Mouse (Mus musculus): ENCODE data around the gene Psmd1. TPM values are rescaled to one million over a fixed set of nuclear protein-coding genes. Genes with fewer than 3 reads are reported as not detected.

The Psmd1 gene
- polyA plus RNA-seq, 1 experiment, result 83.4 TPM

- Histone ChIP-seq H3K4me3 (ENCODE audit: insufficient read depth, low read length) (no peak overlapping the region), H3K4me1 (ENCODE audit: control insufficient read depth, insufficient read depth, low read length) (no peaks in the 10 kb centered on the region), H3K27ac (ENCODE audit: insufficient read depth, low read depth, low read length) (no peak overlapping the region)
- TF ChIP-seq POLR2A (IDR thresholded peaks at IDR 0.05; ENCODE audit: borderline replicate concordance, low read depth, low read length) (no peak), CTCF (IDR thresholded peaks at IDR 0.05; ENCODE audit: low read depth, low read length) (no peak)
These were observed 71.1 kb downstream of the Psmd1 start for GRCm38 (mm10) chr1:86135315-86135714.

DNA sequence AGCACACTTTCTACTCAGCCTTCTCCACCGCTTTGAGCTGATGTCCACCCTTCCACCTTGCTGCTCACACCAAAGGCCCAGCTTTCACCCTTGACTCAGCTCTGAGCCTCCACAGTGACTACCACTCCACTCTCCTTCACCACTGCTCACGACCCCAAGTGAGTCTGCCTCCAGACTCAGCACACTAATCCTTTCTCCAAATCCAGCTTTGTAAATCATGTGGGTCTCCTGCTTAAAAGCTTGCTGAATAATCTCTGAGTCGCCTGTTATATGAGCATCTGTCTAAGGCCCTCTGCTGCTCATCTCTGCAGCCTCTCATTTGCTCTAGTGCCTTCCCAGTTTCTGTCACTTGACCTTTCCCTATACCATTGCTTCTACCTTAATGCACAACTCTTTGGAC is 76.9 kb downstream of the Psmd1 start:
- no peak overlapping the region for H3K4me3 ChIP-seq (ENCODE audit: insufficient read depth, low read length)
- peaks cover 22% of the 10 kb centered on the region for H3K4me1 ChIP-seq (ENCODE audit: control insufficient read depth, insufficient read depth, low read length)
- TF ChIP-seq POLR2A (IDR thresholded peaks at IDR 0.05; ENCODE audit: borderline replicate concordance, low read depth, low read length) (no peak), CTCF (IDR thresholded peaks at IDR 0.05; ENCODE audit: low read depth, low read length) (no peak)
- H3K27ac ChIP-seq (ENCODE audit: insufficient read depth, low read depth, low read length), result no peak overlapping the region

- H3K27ac ChIP-seq (ENCODE audit: insufficient read depth, low read depth, low read length), result no peak overlapping the region
- peaks cover 33% of the 10 kb centered on the region for H3K4me1 ChIP-seq (ENCODE audit: control insufficient read depth, insufficient read depth, low read length)
- no peak for TF ChIP-seq POLR2A (IDR thresholded peaks at IDR 0.05; ENCODE audit: borderline replicate concordance, low read depth, low read length)
- no peak overlapping the region for H3K4me3 ChIP-seq (ENCODE audit: insufficient read depth, low read length)
These were observed 79.0 kb downstream of the Psmd1 start for GRCm38 (mm10) chr1:86143165-86143564.

DNA sequence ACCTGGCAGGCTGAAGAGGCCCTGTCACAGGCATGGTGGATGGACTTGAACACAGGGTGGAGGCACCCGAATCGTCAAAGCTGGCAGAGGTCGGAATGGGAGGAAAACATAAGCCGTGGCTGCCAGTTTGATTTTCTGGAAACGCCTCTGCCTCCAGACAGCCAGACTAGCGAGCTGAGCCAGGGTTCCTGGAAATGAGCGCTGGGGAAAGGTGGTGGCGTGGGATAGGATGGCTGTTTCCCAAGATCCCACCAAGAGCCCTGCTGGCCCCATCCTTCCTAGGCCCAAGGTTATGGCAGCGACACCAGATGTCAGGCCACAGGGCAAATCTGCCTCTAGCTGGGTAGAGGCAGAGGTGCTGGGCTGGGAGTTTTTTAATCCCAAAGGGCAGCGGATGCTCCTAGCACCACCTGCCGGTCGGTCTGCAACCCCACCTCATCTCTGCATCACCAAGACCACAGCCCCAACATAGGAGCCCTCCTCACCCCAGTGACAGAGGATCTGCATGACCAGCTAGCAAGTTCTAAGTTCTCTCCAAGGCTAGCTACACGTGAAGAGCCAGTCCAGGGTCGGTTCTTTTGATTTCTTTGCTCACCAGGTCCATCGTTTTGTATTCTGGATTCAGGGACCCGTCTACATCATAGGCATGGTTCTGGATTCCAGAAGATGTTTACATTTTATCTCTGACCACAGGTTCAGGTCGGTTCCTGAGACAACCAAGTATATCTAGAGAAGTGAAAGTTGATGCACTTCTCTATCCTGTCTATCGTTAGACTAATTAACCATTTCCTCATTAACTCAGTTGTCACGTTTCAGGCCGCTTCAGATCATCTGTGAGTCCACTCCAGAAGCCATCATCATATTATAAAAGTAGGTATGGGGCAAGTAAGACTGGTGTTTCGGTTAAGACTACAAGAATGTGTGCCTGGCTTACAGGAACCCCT is 80.1 kb downstream of the Psmd1 start:
- no peak overlapping the region for H3K4me3 ChIP-seq (ENCODE audit: insufficient read depth, low read length)
- TF ChIP-seq CTCF (IDR thresholded peaks at IDR 0.05; ENCODE audit: low read depth, low read length) (no peak), POLR2A (IDR thresholded peaks at IDR 0.05; ENCODE audit: borderline replicate concordance, low read depth, low read length) (no peak)
- peaks cover 39% of the 10 kb centered on the region for H3K4me1 ChIP-seq (ENCODE audit: control insufficient read depth, insufficient read depth, low read length)
- no peak overlapping the region for H3K27ac ChIP-seq (ENCODE audit: insufficient read depth, low read depth, low read length)

- H3K27ac ChIP-seq (ENCODE audit: insufficient read depth, low read depth, low read length), result no peak overlapping the region
- TF ChIP-seq CTCF (IDR thresholded peaks at IDR 0.05; ENCODE audit: low read depth, low read length), result no peak
- H3K4me1 ChIP-seq (ENCODE audit: control insufficient read depth, insufficient read depth, low read length), result peaks cover 39% of the 10 kb centered on the region
- no peak overlapping the region for H3K4me3 ChIP-seq (ENCODE audit: insufficient read depth, low read length)
These were observed 82.1 kb downstream of the Psmd1 start for GRCm38 (mm10) chr1:86146293-86146692.

DNA sequence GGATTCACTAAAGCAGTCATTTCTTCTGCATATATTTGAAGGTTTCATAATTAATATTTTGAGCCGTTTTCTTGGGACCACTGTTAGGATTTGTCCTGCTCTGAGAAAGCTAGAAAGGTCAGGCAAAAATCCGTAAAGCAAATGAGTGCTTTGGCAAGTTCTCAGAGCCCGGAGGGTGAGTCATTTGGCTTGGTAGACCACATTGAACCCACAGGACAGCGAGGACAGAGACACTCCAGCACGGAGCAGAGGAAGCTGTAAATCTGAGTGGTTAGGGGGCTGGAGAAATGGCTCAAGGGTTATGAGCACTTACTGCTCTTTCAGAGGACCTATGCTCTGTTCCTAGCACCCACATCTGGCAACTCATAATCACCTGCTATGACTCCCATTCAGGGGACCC is 83.4 kb downstream of the Psmd1 start:
- Histone ChIP-seq H3K27ac (ENCODE audit: insufficient read depth, low read depth, low read length) (peak overlapping the region; percentile 8; the same call in 1 of the 2 replicates), H3K4me3 (ENCODE audit: insufficient read depth, low read length) (no peak overlapping the region), H3K4me1 (ENCODE audit: control insufficient read depth, insufficient read depth, low read length) (peaks cover 35% of the 10 kb centered on the region)
- TF ChIP-seq CTCF (IDR thresholded peaks at IDR 0.05; ENCODE audit: low read depth, low read length) (no peak), POLR2A (IDR thresholded peaks at IDR 0.05; ENCODE audit: borderline replicate concordance, low read depth, low read length) (no peak)

DNA sequence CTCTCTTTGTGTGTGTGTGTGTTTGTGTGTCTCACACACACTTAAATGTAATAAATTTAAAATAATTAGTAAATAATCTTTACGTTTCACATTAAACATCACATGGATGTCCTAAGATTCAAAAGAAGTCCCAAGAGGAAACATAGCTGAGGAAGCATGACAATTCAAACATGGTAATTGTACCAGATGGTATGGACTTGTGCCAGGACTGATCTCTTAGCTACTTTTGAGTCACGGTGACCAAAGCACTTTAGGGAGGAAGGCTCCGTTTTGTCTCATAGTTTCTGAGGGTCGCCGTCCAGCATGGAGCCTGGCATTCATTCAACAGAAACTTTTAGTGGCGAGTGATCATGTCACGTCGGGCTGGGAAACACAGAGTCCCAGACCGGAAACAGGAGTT is 84.0 kb downstream of the Psmd1 start:
- TF ChIP-seq POLR2A (IDR thresholded peaks at IDR 0.05; ENCODE audit: borderline replicate concordance, low read depth, low read length), result no peak
- no peak for TF ChIP-seq CTCF (IDR thresholded peaks at IDR 0.05; ENCODE audit: low read depth, low read length)
- H3K4me1 ChIP-seq (ENCODE audit: control insufficient read depth, insufficient read depth, low read length), result peaks cover 29% of the 10 kb centered on the region

DNA sequence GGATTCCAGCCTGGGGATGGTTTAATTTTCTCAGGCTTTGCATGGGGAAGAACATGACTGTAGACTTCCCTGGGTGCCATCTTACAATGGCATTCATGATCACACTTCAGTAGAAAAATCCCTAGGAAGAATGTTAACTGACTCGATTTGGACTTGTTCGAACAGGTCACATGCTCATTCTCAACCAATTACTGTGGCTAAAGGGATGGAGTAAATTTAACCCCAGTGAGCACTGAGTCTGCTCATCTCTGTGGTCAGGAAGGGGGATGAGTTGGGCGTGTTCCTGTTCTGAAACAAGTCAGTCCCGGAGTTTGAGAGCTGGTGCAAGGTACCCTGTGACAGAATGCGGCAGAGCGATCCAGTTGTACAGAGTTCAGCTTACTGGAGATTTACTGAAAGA is 86.7 kb downstream of the Psmd1 start:
- TF ChIP-seq POLR2A (IDR thresholded peaks at IDR 0.05; ENCODE audit: borderline replicate concordance, low read depth, low read length), result no peak
- no peak for TF ChIP-seq CTCF (IDR thresholded peaks at IDR 0.05; ENCODE audit: low read depth, low read length)
- H3K4me3 ChIP-seq (ENCODE audit: insufficient read depth, low read length), result no peak overlapping the region
- H3K27ac ChIP-seq (ENCODE audit: insufficient read depth, low read depth, low read length), result no peak overlapping the region
- H3K4me1 ChIP-seq (ENCODE audit: control insufficient read depth, insufficient read depth, low read length), result peaks cover 26% of the 10 kb centered on the region

More for the DNA sequence above, 84.0 kb downstream of the Psmd1 start:
- no peak overlapping the region for H3K27ac ChIP-seq (ENCODE audit: insufficient read depth, low read depth, low read length)
- no peak overlapping the region for H3K4me3 ChIP-seq (ENCODE audit: insufficient read depth, low read length)

- no peak for TF ChIP-seq CTCF (IDR thresholded peaks at IDR 0.05; ENCODE audit: low read depth, low read length)
- no peak overlapping the region for H3K27ac ChIP-seq (ENCODE audit: insufficient read depth, low read depth, low read length)
- H3K4me3 ChIP-seq (ENCODE audit: insufficient read depth, low read length), result no peak overlapping the region
- H3K4me1 ChIP-seq (ENCODE audit: control insufficient read depth, insufficient read depth, low read length), result peaks cover 26% of the 10 kb centered on the region
These were observed 87.2 kb downstream of the Psmd1 start for GRCm38 (mm10) chr1:86151376-86151775.

DNA sequence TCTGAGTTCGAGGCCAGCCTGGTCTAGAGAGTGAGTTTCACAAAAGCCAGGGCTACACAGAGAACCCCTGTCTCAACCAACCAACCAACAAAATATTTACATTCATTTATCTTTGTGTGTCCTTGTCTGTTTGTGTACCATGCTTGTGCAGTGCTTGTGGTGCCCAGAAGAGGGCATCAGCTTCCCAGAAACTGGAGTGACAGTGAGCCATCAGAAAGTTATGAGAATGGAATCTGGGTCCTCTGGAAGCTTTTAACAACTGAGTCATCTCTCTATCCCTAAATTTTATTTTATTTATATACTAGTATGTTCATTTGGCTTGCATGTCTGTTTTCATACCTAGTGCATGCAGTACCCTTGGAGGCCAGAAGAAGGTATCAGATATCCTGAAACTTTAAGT is 88.4 kb downstream of the Psmd1 start:
- TF ChIP-seq CTCF (IDR thresholded peaks at IDR 0.05; ENCODE audit: low read depth, low read length) (no peak), POLR2A (IDR thresholded peaks at IDR 0.05; ENCODE audit: borderline replicate concordance, low read depth, low read length) (no peak)
- no peak overlapping the region for H3K27ac ChIP-seq (ENCODE audit: insufficient read depth, low read depth, low read length)
- H3K4me3 ChIP-seq (ENCODE audit: insufficient read depth, low read length), result no peak overlapping the region

More for the DNA sequence above, 88.4 kb downstream of the Psmd1 start:
- peaks cover 20% of the 10 kb centered on the region for H3K4me1 ChIP-seq (ENCODE audit: control insufficient read depth, insufficient read depth, low read length)
